Mouse (Mus musculus) liver, postnatal 0 days (tissue): ENCODE measurements around the gene Fgfr3.

Experiments used
- CTCF ChIP-seq: sonication (generic); IDR thresholded peaks from 2 replicates; pipeline ENCODE4 v1.5.1; 2016; ENCODE audit warnings: antibody characterized with exemption, low read depth
- EP300 ChIP-seq: IDR thresholded peaks from 2 replicates; pipeline ENCODE4 v1.6.1; 2016; ENCODE audit warnings: antibody characterized with exemption, low read depth, mild to moderate bottlenecking

GRCm38 (mm10) chr5:33674439-33674838, 47.0 kb upstream of the Fgfr3 start:
- TF ChIP-seq CTCF (no peak), EP300 (no peak)
